Mouse (Mus musculus) forebrain, embryonic 14.5 days (tissue): ENCODE results near the gene Srarp. TPM values are rescaled to one million over a fixed set of nuclear protein-coding genes. Genes with fewer than 3 reads are reported as not detected.

Experiments
- ATAC-seq: fragments of 200-750 bp; cut with Nextera tagmentation; 2 replicates; pipeline ENCODE4 v1.8.0; 2017; ENCODE audit warnings: mild to moderate bottlenecking, moderate library complexity
- DNase-seq: peaks from one replicate; pipeline ENCODE4 v3.0.0-alpha.2; 2015; ENCODE audit warnings: low spot score
- H3K27ac ChIP-seq: fragments of 300-500 bp; sonication (generic); 2 replicates; pipeline ENCODE4 v1.5.1; 2014; ENCODE audit warnings: low read depth, mild to moderate bottlenecking, control low read depth, low read length, moderate library complexity
- H3K27me3 ChIP-seq: fragments of 300-500 bp; sonication (generic); replicated peaks from 2 replicates; pipeline ENCODE4 v1.6.1; 2014; ENCODE audit warnings: low read length, control low read depth, mixed read lengths; ENCODE audit not compliant: control insufficient read depth, insufficient read depth
- H3K36me3 ChIP-seq: fragments of 300-500 bp; sonication (generic); 2 replicates; pipeline ENCODE4 v1.6.1; 2014; ENCODE audit warnings: low read length, control low read depth; ENCODE audit not compliant: control insufficient read depth, insufficient read depth
- H3K4me1 ChIP-seq: fragments of 300-500 bp; sonication (generic); 2 replicates; pipeline ENCODE4 v1.6.1; 2014; ENCODE audit warnings: antibody characterized with exemption, low read length, control low read depth; ENCODE audit not compliant: control insufficient read depth, insufficient read depth
- H3K4me2 ChIP-seq: fragments of 300-500 bp; sonication (generic); 2 replicates; pipeline ENCODE4 v1.6.1; 2014; ENCODE audit warnings: mild to moderate bottlenecking, control low read depth, low read length
- H3K4me3 ChIP-seq: fragments of 300-500 bp; sonication (generic); 2 replicates; pipeline ENCODE4 v1.5.1; 2014; ENCODE audit warnings: low read depth, low read length, control low read depth
- H3K9ac ChIP-seq: fragments of 300-500 bp; sonication (generic); 2 replicates; pipeline ENCODE4 v1.6.1; 2014; ENCODE audit warnings: mild to moderate bottlenecking, low read length, control low read depth, moderate library complexity
- H3K9me3 ChIP-seq: fragments of 300-500 bp; sonication (generic); replicated peaks from 2 replicates; pipeline ENCODE4 v1.6.1; 2016; ENCODE audit warnings: low read length, control low read depth, mixed read lengths; ENCODE audit not compliant: control insufficient read depth
- WGBS: fragments of 180-500 bp; shearing (Covaris S2); extraction: QIAGEN DNeasy Blood & Tissue Kit; methylation state at CpG from one replicate; pipeline ENCODE4 v1.1.7; 2014; 5-methylcytosine and 5-hydroxymethylcytosine counted together
- polyA plus RNA-seq: library from polyadenylated mRNA; unstranded; fragments of >200 nt; fragmentation: Nextera tagmentation; extraction: Ambion mirVana; gene quantifications from 2 replicates; pipeline ENCODE4 v1.2.1, GENCODE M21; 2014

The Srarp gene
- polyA plus RNA-seq, 1 experiment from 2014 or later, result 0.33 TPM

DNA sequence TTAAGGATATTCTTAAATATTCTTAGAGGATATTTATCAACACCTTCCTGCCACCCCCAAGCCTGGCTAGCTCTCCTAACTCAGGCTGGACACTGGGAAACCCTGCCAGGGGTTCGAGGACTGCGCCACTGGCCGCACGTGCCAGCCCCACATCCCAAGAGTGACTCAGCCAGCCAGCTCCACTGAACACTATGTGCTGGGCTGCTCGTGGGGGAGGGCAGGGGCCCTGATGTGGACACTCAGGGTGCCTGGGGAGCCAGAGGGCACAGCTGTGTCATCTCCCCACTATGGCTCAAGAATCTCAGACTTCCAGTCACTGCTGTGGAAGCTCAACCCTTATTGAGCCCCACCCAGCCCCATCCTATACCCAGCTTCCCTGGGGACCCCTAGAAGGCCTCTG, 12.6 kb downstream of the Srarp start:
- no peaks in the 10 kb centered on the region for H3K9me3 ChIP-seq
- DNase-seq (no peak), ATAC-seq (no peak)
- no peaks in the 10 kb centered on the region for H3K36me3 ChIP-seq
- H3K27ac ChIP-seq, result no peak overlapping the region
- no peak overlapping the region for H3K4me2 ChIP-seq
- no peak overlapping the region for H3K9ac ChIP-seq
- H3K4me3 ChIP-seq, result no peak overlapping the region
- 83% methylated on average over 5 of the region's 5 CpGs for WGBS
- H3K4me1 ChIP-seq, result no peaks in the 10 kb centered on the region
- no peaks in the 10 kb centered on the region for H3K27me3 ChIP-seq

DNA sequence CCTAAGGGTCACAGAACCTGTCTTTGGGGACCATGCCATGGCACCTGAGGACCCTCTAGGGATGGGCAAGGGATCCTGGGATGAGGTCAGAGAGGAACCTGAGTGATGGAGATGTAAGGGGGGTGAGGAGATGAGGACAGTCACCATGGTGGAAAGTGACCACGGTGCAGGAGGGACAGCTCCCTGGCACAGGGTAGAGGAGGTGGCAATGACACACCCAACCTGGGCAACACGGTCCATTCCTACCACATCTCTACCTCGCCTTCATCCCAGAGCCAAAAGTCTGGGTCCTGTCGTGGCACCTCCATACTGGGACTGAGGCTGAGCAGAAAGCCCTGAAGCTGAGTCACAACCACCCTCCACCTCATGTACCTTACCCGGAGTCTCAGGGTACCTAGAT, 13.1 kb downstream of the Srarp start:
- H3K9me3 ChIP-seq, result no peaks in the 10 kb centered on the region
- H3K4me2 ChIP-seq, result no peak overlapping the region
- no peak for DNase-seq
- no peaks in the 10 kb centered on the region for H3K27me3 ChIP-seq
- WGBS, result 70% methylated on average over 5 of the region's 5 CpGs
- H3K27ac ChIP-seq, result no peak overlapping the region
- no peaks in the 10 kb centered on the region for H3K4me1 ChIP-seq
- no peak overlapping the region for H3K4me3 ChIP-seq
- H3K9ac ChIP-seq, result no peak overlapping the region
- ATAC-seq, result no peak
- no peaks in the 10 kb centered on the region for H3K36me3 ChIP-seq

DNA sequence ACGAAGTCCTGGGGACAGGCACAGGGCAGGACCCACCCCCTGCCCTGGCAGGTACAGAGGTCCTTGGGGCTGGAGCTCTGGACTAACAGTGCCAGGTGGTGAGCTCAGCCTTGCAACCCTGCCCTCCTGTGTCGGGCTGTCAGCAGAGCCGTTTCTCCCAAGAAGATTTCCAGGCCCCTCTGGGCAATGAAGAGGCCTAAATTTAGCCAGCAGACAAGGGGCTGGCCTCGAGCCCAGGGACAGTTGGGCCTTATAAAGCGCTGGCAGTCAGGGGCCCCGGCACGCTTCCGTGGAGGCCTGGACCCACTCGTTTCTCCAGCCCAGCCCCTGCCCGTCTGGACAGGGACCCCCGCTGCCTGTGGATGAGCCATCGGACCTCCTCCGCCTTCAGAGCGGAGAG, 14.5 kb downstream of the Srarp start:
- Histone ChIP-seq H3K4me3 (no peak overlapping the region), H3K27ac (no peak overlapping the region), H3K9ac (no peak overlapping the region), H3K4me1 (no peaks in the 10 kb centered on the region), H3K27me3 (no peaks in the 10 kb centered on the region), H3K36me3 (no peaks in the 10 kb centered on the region), H3K4me2 (no peak overlapping the region), H3K9me3 (no peaks in the 10 kb centered on the region)
- DNase-seq, result no peak
- no peak for ATAC-seq
- 67% methylated on average over 14 of the region's 14 CpGs for WGBS

DNA sequence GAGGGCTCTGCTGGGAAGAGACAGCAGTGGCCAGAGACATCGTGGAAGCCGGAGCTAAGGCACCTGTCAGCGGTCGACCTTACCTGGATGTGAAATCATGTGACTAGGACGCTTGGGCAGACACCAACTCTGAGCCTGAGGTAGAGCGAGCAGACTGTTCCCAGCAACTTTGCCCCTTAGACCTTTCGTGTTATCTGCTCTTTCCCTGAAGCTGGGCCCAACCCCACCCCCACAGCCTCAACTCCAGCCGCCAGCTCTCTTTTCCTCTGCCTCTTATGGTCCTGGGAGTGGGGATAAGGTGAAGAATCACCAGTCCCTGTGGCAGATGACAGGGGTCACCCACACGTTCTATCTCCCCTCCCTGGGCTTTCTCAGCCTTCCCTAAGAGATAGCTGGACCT, 15.0 kb downstream of the Srarp start:
- H3K9me3 ChIP-seq, result no peaks in the 10 kb centered on the region
- H3K27me3 ChIP-seq, result no peaks in the 10 kb centered on the region
- DNase-seq (no peak), ATAC-seq (no peak)
- H3K4me3 ChIP-seq, result no peak overlapping the region
- no peak overlapping the region for H3K9ac ChIP-seq
- H3K4me2 ChIP-seq, result no peak overlapping the region
- H3K27ac ChIP-seq, result no peak overlapping the region
- H3K36me3 ChIP-seq, result no peaks in the 10 kb centered on the region
- 55% methylated on average over 9 of the region's 9 CpGs for WGBS
- no peaks in the 10 kb centered on the region for H3K4me1 ChIP-seq

DNA sequence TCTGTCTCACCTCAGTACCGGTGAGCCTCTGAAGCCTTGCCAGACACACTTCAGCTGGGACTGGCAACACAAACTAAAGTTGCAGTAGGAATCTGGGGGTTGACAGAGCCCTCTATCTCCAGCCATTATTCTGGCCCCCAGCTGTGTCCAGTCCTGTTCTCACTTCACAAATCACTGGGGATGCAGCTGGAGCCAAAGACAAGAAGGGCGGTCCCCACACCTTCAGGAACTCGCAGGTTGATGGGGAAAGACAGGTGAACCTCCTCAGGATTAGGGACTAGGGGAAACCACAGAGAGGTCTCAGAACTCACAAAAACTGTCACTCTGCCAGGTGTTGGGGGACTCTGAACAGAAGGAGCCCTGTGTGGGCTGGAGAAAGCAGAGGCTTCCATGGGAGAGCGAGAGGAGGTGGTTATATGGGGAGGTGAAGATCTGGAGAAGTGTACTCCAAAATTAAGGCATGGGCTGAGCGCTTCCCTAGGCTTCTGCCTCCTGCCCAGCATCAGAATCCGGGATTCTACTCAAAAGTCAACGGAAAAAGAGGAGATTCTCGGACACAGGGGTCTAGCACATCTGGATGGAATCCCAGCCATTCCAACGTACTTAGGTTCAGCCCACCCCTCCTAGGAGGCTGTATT, 15.6 kb downstream of the Srarp start, which contains the start of gene Hspb7:
TSS of gene Hspb7 (plus strand) at position 588 of the 638 bp plus-strand sequence.
- no peak within 1 kb of the TSS for H3K9ac ChIP-seq
- no peaks in the 10 kb centered on the region for H3K4me1 ChIP-seq
- H3K4me2 ChIP-seq, result no peak within 1 kb of the TSS
- ATAC-seq, result no peak
- no peaks in the 10 kb centered on the region for H3K36me3 ChIP-seq
- H3K4me3 ChIP-seq, result no peak within 1 kb of the TSS
- 62% methylated on average over 9 of the region's 9 CpGs for WGBS
- H3K27me3 ChIP-seq, result no peaks in the 10 kb centered on the region
- no peak for DNase-seq
- H3K9me3 ChIP-seq, result no peaks in the 10 kb centered on the region
- no peak within 1 kb of the TSS for H3K27ac ChIP-seq

DNA sequence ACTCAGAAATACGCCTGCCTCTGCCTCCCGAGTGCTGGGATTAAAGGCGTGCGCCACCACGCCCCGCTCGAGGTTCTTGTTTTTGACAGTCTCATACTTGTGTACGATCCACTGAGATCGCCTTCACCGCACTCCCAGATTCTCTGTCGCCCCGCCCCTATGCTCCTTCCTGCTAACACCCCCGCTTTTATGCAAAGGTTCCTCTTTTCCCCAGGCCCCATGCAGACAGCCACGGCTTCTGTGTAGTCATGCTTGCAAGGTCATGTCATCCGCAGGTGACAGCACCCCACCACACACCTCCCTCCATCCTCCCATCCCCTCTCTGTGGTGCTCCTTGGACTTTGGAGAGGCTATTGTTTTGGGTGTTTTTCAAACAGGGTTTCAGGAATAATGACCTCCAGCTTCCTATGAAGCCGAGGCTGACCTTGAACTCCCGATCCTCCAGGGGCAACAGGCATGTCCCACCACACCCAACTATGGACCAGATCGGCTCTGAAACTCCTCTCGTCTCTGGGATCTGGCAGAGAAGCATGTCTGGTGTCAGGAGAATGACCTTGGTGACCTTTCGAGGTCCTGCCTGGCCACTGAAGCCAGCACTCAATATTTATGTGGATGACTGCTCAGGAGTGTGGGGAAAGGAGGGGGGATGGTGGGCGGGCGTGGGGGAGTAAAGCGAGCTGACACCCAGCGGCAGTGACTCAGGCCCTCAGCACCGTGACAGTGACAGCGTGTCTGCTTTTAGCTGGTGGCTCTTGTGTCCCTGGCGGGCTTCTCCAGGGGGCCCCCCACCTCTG, 16.3 kb downstream of the Srarp start:
- no peak for ATAC-seq
- Histone ChIP-seq H3K4me1 (no peaks in the 10 kb centered on the region), H3K9ac (no peak overlapping the region), H3K4me2 (no peak overlapping the region), H3K27me3 (no peaks in the 10 kb centered on the region), H3K9me3 (no peaks in the 10 kb centered on the region), H3K27ac (no peak overlapping the region), H3K36me3 (no peaks in the 10 kb centered on the region), H3K4me3 (no peak overlapping the region)
- WGBS, result 76% methylated on average over 27 of the region's 27 CpGs
- no peak for DNase-seq

DNA sequence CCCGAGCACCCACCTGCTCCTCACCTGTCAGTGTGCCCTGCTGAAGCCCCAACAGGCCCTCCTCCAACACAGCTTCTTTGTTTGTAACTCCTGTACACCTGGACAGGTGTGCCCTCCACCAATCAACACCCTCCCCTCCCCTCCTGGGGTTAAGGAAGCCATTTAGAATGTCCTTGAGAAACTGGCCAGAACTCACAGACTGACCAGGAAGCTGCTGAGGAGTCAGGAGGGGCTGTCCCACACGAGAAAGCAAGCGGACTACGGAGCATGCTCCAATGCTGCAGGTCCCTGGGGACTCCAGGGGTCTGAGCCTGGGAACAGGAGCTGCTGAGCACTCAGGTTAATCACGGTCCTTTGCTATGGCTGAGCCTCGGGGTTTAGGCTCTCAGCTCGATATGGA, 20.0 kb downstream of the Srarp start, which contains the start of gene Clcnkb:
TSS of gene Clcnkb (minus strand) at position 91 of the 400 bp plus-strand sequence.
- Histone ChIP-seq H3K36me3 (no peaks in the 10 kb centered on the region), H3K4me3 (no peak within 1 kb of the TSS), H3K9me3 (no peaks in the 10 kb centered on the region), H3K4me2 (no peak within 1 kb of the TSS), H3K27ac (no peak within 1 kb of the TSS), H3K27me3 (no peaks in the 10 kb centered on the region), H3K9ac (no peak within 1 kb of the TSS), H3K4me1 (no peaks in the 10 kb centered on the region)
- ATAC-seq (no peak), DNase-seq (no peak)
- 67% methylated on average over 7 of the region's 7 CpGs for WGBS

DNA sequence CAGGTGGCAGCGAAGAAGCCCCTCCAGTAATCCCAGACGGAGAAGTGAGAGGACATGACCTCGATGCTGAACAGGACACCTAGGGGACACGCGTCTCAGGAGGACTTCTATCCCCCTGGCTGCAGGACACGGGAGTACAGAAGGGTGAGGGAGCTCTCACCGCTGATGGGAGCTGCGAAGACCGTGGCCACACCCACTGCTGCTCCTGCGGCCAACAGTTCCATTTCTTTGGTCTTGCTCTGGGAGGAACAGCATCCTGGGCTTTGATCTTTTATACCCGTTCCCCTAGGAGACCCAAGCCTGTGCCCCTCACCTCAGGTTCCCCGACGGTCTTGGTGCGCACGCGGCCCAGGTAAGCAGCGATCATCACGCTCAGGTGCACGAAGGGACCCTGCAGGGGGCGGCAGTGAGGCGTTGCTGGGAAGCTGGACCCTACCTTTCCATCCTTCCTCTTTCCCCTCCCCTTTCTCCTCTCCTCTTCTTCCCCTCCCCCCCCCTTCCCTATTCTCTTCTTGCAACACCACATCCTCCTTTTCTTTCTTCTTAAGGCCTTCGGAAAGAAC, 24.4 kb downstream of the Srarp start:
- H3K36me3 ChIP-seq, result no peaks in the 10 kb centered on the region
- no peak for ATAC-seq
- H3K9me3 ChIP-seq, result no peaks in the 10 kb centered on the region
- no peak overlapping the region for H3K9ac ChIP-seq
- no peak overlapping the region for H3K4me3 ChIP-seq
- H3K27me3 ChIP-seq, result no peaks in the 10 kb centered on the region
- no peak for DNase-seq
- no peak overlapping the region for H3K4me2 ChIP-seq
- H3K4me1 ChIP-seq, result no peaks in the 10 kb centered on the region
- 20% methylated on average over 22 of the region's 22 CpGs for WGBS
- no peak overlapping the region for H3K27ac ChIP-seq

DNA sequence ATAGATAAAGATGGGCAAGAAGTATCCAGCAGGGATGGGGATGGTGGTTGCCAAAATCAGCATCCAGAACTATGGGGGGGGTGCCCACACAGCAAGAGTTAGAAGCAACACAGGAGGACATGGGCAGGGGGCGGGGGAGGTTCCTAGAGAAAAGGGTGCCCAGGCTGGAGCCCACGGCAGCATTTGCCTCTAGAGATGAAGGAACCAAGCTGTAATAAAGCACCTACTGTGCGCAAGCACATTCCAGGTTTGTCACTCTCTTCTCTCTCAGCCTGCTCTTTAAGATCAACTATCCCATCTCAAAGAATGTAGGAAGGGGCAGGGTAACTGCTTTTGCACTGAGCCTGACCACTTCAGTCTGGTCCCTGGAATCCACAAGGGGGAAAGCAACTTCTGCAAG, 27.3 kb downstream of the Srarp start:
- Histone ChIP-seq H3K36me3 (no peaks in the 10 kb centered on the region), H3K9ac (no peak overlapping the region), H3K27me3 (no peaks in the 10 kb centered on the region), H3K4me3 (no peak overlapping the region), H3K27ac (no peak overlapping the region), H3K4me2 (no peak overlapping the region), H3K4me1 (no peaks in the 10 kb centered on the region), H3K9me3 (no peaks in the 10 kb centered on the region)
- ATAC-seq (no peak), DNase-seq (no peak)
- WGBS, result 93% methylated on average over 3 of the region's 3 CpGs
